Mouse (Mus musculus): ENCODE results near the gene Zfp819.

DNA sequence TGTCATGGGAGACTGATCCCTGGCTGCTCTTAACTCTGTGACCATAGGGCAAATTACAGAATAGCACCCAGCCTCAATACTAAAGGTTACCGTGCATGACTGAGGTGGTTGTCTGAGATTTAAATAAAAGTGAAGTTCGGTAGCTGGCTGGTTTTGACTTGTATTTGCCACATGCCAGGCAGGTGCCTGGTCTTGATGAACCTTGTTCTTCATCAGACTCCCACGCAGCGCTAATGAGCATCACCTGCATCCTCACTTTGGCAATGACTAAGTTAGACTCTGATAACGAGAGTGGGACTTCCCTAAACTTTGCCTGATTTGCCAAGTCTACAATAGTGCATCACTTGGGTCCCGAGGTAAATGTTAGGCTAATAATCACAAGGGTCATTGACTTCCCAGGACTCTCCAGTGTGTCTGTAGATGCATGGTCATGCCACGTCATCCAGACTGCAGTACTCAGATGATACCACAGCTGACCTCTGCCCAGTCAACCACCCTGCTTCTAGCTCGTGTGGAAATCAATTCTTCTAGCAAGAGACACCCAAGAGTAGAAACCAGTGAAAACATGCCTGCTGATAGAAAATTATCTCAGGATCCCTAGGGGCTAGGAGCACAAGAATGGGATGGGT is 18.9 kb downstream of the Zfp819 start:
- TF ChIP-seq CTCF (IDR thresholded peaks at IDR 0.05; ENCODE audit: insufficient read depth, low read depth, low read length): no peak
- no peak for TF ChIP-seq POLR2A (IDR thresholded peaks at IDR 0.05; ENCODE audit: insufficient read depth, low read depth, low read length)

Data from olfactory bulb, adult 2 months (tissue).